In the genomic region with DNA sequence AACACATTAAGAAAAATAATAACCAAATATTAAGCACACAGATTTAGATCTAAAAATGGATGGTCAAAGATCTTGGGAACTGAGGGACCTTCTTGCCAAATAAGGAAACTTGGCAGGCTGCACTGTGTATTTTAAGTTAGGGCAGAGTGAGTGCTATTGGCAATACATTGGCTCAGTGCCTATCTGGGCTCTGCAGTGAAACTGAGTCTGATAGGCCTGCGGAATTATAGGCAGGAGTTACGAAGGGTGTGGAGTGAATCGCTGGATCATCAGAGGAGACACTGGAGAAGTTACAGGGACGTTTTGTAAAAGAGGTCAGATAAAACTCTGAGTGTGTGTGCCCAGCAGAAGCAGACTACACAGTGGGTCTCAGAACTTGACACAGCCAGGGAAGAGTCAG, we compare ENCODE assay signal across 8 mouse cellular contexts. TPM values are rescaled to one million over a fixed set of nuclear protein-coding genes. Genes with fewer than 3 reads are reported as not detected.
DNase-seq lines count a peak whose midpoint lies in the region; ATAC-seq and TF ChIP-seq lines count a peak whose summit lies in the region.

No protein-coding gene starts in this region.

- no peak overlapping the region for H3ac ChIP-seq in myocyte (ENCODE audit: control insufficient read depth, insufficient read length)

- no peak overlapping the region for H3K4me2 ChIP-seq in intestine, embryonic 16.5 days (ENCODE audit: low read depth, low read length)
- H3K4me2 ChIP-seq in myocyte (ENCODE audit: low read depth), result peak overlapping the region; percentile 86

- DNase-seq in heart, adult 11 months, result peak; percentile 91
- no peak for DNase-seq in heart, postnatal 25 days (ENCODE audit: low spot score)
- DNase-seq in c-Kit-negative CD71-positive TER-119-positive erythroid progenitor cells, embryonic 14.5 days (ENCODE audit: low read depth, low spot score), result peak; percentile 51
- DNase-seq in cerebellum, adult 2 months, result no peak
- DNase-seq in cerebellum, adult 9-10 months, result no peak
- DNase-seq in thymus, postnatal 14 days, result no peak

- WGBS in intestine, embryonic 16.5 days, result 36% methylated on average over 4 of the region's 4 CpGs
- WGBS in cerebellum, adult 2 months, result 86% methylated on average over 4 of the region's 4 CpGs

- H3K4me1 ChIP-seq in intestine, embryonic 16.5 days (ENCODE audit: control insufficient read depth, insufficient read depth, low read length), result peaks cover 19% of the 10 kb centered on the region
- H3K4me1 ChIP-seq in cerebellum, adult 2 months (ENCODE audit: control insufficient read depth, insufficient read depth, low read length), result no peaks in the 10 kb centered on the region

- TF ChIP-seq CTCF in cerebellum, adult 2 months (IDR thresholded peaks at IDR 0.05; ENCODE audit: borderline replicate concordance, insufficient read depth, low read depth, low read length), result no peak

- no peak overlapping the region for H3K4me3 ChIP-seq in intestine, embryonic 16.5 days (ENCODE audit: low read length)
- peak overlapping the region; percentile 46 for H3K4me3 ChIP-seq in myocyte
- H3K4me3 ChIP-seq in cerebellum, adult 2 months (replicated peaks; ENCODE audit: insufficient read depth, low read depth, low read length), result no peak overlapping the region

- H3K9me3 ChIP-seq in intestine, embryonic 16.5 days (ENCODE audit: control insufficient read depth, low read length), result no peaks in the 10 kb centered on the region

- intact Hi-C loops in heart, postnatal 25 days (cut with DNase I), result loop anchor here (5.0 kb wide), 1 partner anchor 45 kb away; no protein-coding TSS in a partner anchor

- ATAC-seq in intestine, embryonic 16.5 days, result peak; percentile 65

- no peaks in the 10 kb centered on the region for H3K27me3 ChIP-seq in intestine, embryonic 16.5 days (replicated peaks; ENCODE audit: control insufficient read depth, insufficient read depth, low read length)
- H3K27me3 ChIP-seq in myocyte (ENCODE audit: control insufficient read depth, insufficient read depth, insufficient read length), result no peaks in the 10 kb centered on the region
- H3K27me3 ChIP-seq in cerebellum, adult 2 months (ENCODE audit: control insufficient read depth, insufficient read depth, low read length), result no peaks in the 10 kb centered on the region; the same call in 1 of the 2 replicates

- peak overlapping the region; percentile 9; the same call in 1 of the 2 replicates for H3K9ac ChIP-seq in intestine, embryonic 16.5 days (ENCODE audit: low read depth, low read length)

- peaks cover 57% of the 10 kb centered on the region for H3K79me2 ChIP-seq in myocyte (ENCODE audit: control insufficient read depth, insufficient read depth)

- H3K36me3 ChIP-seq in intestine, embryonic 16.5 days (ENCODE audit: control insufficient read depth, insufficient read depth, low read length), result no peaks in the 10 kb centered on the region
- no peaks in the 10 kb centered on the region for H3K36me3 ChIP-seq in myocyte (ENCODE audit: control insufficient read depth, insufficient read depth)

- H3K27ac ChIP-seq in intestine, embryonic 16.5 days (ENCODE audit: low read length), result peak overlapping the region; percentile 33
- H3K27ac ChIP-seq in cerebellum, adult 2 months (ENCODE audit: insufficient read depth, low read length), result no peak overlapping the region

- TF ChIP-seq POLR2A in myocyte (IDR thresholded peaks at IDR 0.05; ENCODE audit: insufficient read length, low read depth), result no peak
- no peak for TF ChIP-seq POLR2A in cerebellum, adult 2 months (IDR thresholded peaks at IDR 0.05; ENCODE audit: borderline replicate concordance, insufficient read depth, low read length)

TF ChIP-seq in myocyte, 11 proteins besides CTCF, POLR2A, EP300 and RAD21:
- TF ChIP-seq MAX (IDR thresholded peaks at IDR 0.05; ENCODE audit: low read depth) (no peak), SRF (IDR thresholded peaks at IDR 0.05; ENCODE audit: control insufficient read depth, insufficient read length, low read depth) (peak; percentile 92)

RNA-seq across cellular contexts. Expression of gene Map3k20, which starts 1.7 kb away (rescaled TPM):
- 100 to 1,000 TPM; 271 to 291 TPM for total RNA-seq in heart, postnatal 25 days (2021)
- 13.8 and 14.8 TPM in 2 replicates for polyA plus RNA-seq in intestine, embryonic 16.5 days (2015; fragmentation: Nextera tagmentation; extraction: Ambion mirVana)
- polyA plus RNA-seq in myocyte (2012; fragmentation: generic; extraction: Trizol), result 13.7 TPM
- 6.0 and 6.9 TPM in 2 replicates for polyA plus RNA-seq in cerebellum, adult 2 months (2012; rRNA removed)

Comparison
In these comparisons a context has a peak if more than half of its experiments do, and no peak if none do; other contexts are left out.
1. DNase-seq: peak in heart, adult 11 months (single experiment) and c-Kit-negative CD71-positive TER-119-positive erythroid progenitor cells, embryonic 14.5 days (single experiment); none in heart, postnatal 25 days (single experiment), cerebellum, adult 2 months (0 of 2), cerebellum, adult 9-10 months (single experiment) and thymus, postnatal 14 days (single experiment).